Mouse (Mus musculus) cerebellum, adult 2 months (tissue): ENCODE results near the gene Cybc1. TPM values are rescaled to one million over a fixed set of nuclear protein-coding genes. Genes with fewer than 3 reads are reported as not detected.

Source experiments
- DNase-seq, 2 experiments: peaks; one replicate each; pipeline ENCODE4 v3.0.0; 2021
- H3K27ac ChIP-seq: fragments of 200-500 bp; 2 replicates; pipeline ENCODE4 v1.5.1; 2012; ENCODE audit warnings: low read length, control low read depth, inconsistent platforms; ENCODE audit not compliant: insufficient read depth
- H3K27me3 ChIP-seq: fragments of 200-500 bp; 2 replicates; pipeline ENCODE4 v1.6.1; 2012; ENCODE audit warnings: inconsistent platforms, mild to moderate bottlenecking, low read length, moderate library complexity; ENCODE audit not compliant: control insufficient read depth, insufficient read depth
- H3K4me1 ChIP-seq: fragments of 200-500 bp; 2 replicates; pipeline ENCODE4 v1.6.1; 2011; ENCODE audit warnings: low read length; ENCODE audit not compliant: control insufficient read depth, insufficient read depth
- H3K4me3 ChIP-seq: fragments of 200-500 bp; replicated peaks from 2 replicates; pipeline ENCODE3; 2011; ENCODE audit warnings: mild to moderate bottlenecking, low read depth, low read length, control low read depth; ENCODE audit not compliant: insufficient read depth
- CTCF ChIP-seq: fragments of 200-500 bp; IDR thresholded peaks from 2 replicates; pipeline ENCODE4 v1.5.1; 2011; ENCODE audit warnings: low read depth, mild to moderate bottlenecking, control low read depth, low read length, moderate library complexity, borderline replicate concordance; ENCODE audit not compliant: insufficient read depth
- POLR2A ChIP-seq: fragments of 200-500 bp; IDR thresholded peaks from 2 replicates; pipeline ENCODE4 v1.6.1; 2011; ENCODE audit warnings: low read length, control low read depth, borderline replicate concordance; ENCODE audit not compliant: insufficient read depth
- WGBS: fragments of 180-500 bp; shearing (Covaris S2); methylation state at CpG from one replicate; pipeline ENCODE4 v1.1.7; 2018; 5-methylcytosine and 5-hydroxymethylcytosine counted together
- polyA plus RNA-seq: library from polyadenylated mRNA; depleted of rRNA; stranded (reverse); fragments of >200 nt; gene quantifications from 2 replicates; pipeline ENCODE4 v1.2.3, GENCODE M21; 2012; rRNA removed

Cybc1 gene
- polyA plus RNA-seq, 1 experiment: 36.2 TPM

DNA sequence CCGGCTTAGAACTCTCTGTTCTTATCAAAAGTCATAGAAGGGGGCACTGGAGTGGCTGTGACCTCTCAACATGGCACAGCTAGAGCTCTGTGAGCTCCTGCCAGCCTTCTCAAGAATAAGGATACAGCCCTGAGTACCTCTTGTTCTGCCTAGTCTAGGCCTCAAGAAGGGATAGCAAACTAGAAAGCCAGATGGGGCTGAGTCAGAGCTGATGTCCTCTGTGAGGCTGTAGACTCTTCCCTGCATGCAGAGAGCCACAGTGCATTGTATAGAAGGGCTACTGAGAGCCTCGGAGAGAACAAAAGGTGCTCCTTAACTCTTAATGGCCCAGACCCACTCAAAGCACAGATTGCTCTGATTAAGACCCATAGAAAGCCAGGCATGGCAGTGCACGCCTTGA lies 54.9 kb downstream of the Cybc1 start:
- H3K27ac ChIP-seq: no peak overlapping the region
- H3K27me3 ChIP-seq: no peaks in the 10 kb centered on the region
- no peak overlapping the region for H3K4me3 ChIP-seq
- H3K4me1 ChIP-seq: peaks cover 5% of the 10 kb centered on the region; the same call in 1 of the 2 replicates
- DNase-seq: no peak
- TF ChIP-seq CTCF (no peak), POLR2A (no peak)
- WGBS: 58% methylated on average over 3 of the region's 3 CpGs

DNA sequence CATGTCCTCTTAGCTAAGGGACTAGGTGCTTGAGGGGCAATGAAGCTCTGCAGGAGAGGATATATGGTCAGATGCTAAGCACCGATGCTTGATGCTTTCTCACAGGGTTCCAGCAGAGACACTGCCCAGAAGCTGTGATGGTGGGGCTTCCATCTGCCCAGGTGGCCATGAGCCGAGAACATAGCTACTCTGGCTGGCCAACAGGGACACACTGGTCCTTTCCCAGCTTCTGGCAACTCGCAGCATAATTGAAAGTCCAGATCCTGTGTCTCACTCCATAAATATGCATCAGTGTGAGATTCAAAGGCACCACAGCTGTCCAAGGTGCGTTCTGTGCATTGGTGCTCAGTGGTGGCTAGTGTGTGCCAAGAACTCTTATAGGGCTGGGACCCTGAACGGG lies 55.9 kb downstream of the Cybc1 start:
- H3K4me3 ChIP-seq: no peak overlapping the region
- no peaks in the 10 kb centered on the region for H3K27me3 ChIP-seq
- DNase-seq: no peak
- peaks cover 5% of the 10 kb centered on the region; the same call in 1 of the 2 replicates for H3K4me1 ChIP-seq
- WGBS: 47% methylated on average over 5 of the region's 5 CpGs
- TF ChIP-seq POLR2A (no peak), CTCF (no peak)
- no peak overlapping the region for H3K27ac ChIP-seq

Other genes starting within 250 kb of the Cybc1 start
- 110 and 111 TPM in 2 replicates for gene Csnk1d, start 238.0 kb downstream of the Cybc1 start, polyA plus RNA-seq
- 0.11 and 0.19 TPM in 2 replicates for gene Cd7, start 189.9 kb downstream of the Cybc1 start, polyA plus RNA-seq
- gene Sectm1b, start 165.8 kb downstream of the Cybc1 start, polyA plus RNA-seq: not detected in 2 replicates
- not detected in 2 replicates for gene Sectm1a, start 148.1 kb downstream of the Cybc1 start, polyA plus RNA-seq
- gene Tex19.2, start 110.6 kb downstream of the Cybc1 start, polyA plus RNA-seq: not detected in 2 replicates
- 0.11 TPM in 1 of 2 replicates, not detected in the other for gene Tex19.1, start 83.2 kb downstream of the Cybc1 start, polyA plus RNA-seq
- gene Uts2r, start 69.1 kb downstream of the Cybc1 start, polyA plus RNA-seq: 0.59 and 0.63 TPM in 2 replicates
- 54.1 and 61.0 TPM in 2 replicates for gene Hexdc, start 24.9 kb downstream of the Cybc1 start, polyA plus RNA-seq
- 11.4 and 12.0 TPM in 2 replicates for gene Ogfod3, start 24.6 kb downstream of the Cybc1 start, polyA plus RNA-seq
- 60.4 and 68.9 TPM in 2 replicates for gene Narf, start 7.9 kb upstream of the Cybc1 start, polyA plus RNA-seq
- gene Foxk2, start 30.7 kb upstream of the Cybc1 start, polyA plus RNA-seq: 44.7 and 47.1 TPM in 2 replicates
- gene Wdr45b, start 125.1 kb upstream of the Cybc1 start, polyA plus RNA-seq: 65.4 and 66.3 TPM in 2 replicates
- gene Rab40b, start 158.9 kb upstream of the Cybc1 start, polyA plus RNA-seq: 3.3 and 3.8 TPM in 2 replicates
- 37.7 and 38.0 TPM in 2 replicates for gene Fn3krp, start 192.1 kb upstream of the Cybc1 start, polyA plus RNA-seq
- 57.6 and 59.5 TPM in 2 replicates for gene Fn3k, start 205.6 kb upstream of the Cybc1 start, polyA plus RNA-seq
- 76.8 and 77.5 TPM in 2 replicates for gene Tbcd, start 222.6 kb upstream of the Cybc1 start, polyA plus RNA-seq